Mouse (Mus musculus): ENCODE data around the gene Llgl1.

Gene Llgl1

DNA sequence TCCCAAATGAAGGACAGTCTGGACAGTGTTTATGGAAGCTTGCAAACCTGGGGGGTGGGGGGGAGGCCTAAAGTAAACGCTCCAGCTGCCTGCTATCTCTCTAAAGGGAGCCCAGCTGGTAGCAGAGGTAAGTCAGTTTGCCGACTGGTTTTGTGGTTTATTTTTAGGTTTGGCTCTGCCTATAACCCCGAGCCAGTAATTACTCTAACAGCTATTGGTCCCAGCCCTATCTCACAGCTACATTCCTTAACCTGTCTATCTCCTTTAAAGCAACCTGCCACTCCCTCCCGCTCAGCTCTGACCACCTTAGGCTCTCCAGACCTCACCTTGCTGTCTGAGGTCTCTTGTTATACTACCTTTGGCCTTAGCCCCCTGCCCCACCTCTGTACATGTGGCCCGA lies 19.7 kb downstream of the Llgl1 start:
- in situ Hi-C loops (cut with MboI, MseI) = no loop called here

DNA sequence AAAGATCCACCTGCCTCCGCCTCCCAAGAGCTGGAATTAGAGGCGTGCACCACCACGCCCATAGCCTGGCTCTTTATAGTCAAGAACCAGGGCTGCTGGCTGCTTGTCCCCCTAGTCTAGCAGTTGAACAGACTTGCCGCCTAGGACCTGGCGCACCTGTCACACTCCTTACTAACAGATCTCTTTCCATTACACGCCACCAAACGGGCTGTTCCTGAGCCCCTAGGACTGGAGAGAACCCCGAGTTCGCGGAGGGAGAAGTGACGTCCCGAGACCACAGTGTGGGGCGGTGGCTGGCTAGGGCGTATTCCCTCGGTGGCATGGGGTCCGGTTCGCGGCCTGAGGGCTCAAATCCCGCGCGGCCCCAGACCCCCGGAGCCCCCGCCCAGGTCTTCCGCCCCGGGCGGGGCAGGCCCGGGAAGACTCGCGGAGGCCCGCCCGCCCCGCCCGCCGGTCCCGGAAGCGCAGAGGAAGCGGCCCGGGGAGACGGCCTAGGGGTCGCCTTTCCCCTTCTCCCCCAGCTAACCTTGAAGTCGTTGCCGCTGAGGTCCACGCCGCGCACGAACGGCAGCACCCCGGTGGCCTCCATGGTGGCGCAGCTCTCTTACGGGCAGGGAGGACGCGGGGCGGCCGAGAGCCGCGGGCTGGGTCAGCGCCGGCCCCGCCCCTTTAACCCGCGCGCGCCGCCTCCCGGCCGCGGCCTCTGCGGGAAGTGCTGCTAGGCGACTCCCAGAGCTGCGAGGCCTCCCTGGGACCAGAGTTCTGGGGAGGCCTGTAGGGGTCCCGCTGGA lies 27.3 kb downstream of the Llgl1 start, which contains the start of gene Flii:
Flii (minus strand) TSS at position 663 of the 791 bp plus-strand sequence.
- in situ Hi-C loops (cut with MboI, MseI) = no loop called here

DNA sequence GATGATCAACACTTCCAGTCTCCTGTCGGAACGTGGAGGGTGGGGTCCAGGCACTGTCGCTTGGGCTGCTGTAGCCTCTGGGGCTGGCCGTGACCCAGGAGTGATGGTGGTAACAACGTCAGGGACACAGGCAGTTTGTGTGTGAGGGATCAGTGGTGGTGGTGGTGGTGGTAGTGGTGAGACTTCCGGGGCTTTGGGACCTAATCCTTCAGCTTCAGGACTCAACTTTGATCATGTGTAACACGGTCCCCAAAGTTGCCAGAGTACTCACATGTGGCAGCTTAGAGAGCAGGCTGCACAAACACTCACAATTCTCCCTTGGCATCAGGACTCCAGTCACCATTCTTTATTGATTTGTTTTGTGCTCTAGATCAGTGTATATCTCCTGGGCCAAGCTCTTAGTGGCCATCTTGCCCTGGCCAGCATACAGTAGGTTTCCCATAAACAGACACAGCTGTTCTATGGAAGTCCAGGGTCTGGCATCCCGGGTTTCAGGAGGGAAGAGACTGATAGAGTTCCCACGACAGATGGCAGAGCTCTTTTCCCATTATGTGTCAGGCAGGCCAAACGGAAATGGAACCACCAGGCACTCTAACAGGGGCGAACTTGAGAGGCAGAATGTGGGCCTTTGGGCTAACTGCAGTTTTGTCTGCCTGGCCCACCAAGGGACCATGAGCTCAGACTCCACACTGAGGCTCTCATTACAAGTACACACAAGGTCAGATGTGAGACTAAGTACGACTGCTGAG lies 28.0 kb downstream of the Llgl1 start:
- in situ Hi-C loops (cut with MboI, MseI) = no loop called here

DNA sequence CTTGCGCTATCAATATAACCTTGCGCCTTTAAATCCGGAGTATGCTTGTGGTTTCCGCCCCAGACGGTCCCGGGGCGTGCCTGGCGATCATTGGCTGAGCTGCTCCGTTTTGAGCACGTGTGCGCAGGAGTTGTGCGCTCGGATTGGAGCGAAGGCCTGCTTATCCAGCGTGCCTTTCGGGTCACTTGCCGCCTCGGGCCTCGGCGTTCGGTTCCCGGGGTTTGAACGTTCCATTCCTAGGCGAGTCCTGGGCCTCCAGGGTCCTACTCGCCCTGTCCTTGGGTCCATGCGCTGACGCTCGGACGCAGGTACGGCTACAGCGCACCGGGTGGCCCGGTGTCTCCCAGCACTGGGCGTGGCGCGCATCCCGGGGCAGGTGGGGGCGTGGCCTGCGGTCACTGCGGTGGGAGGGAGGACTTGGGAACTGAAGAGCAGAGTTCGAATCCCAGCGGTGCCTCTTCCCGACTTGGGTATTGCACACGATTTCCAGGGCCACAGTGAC lies 28.8 kb downstream of the Llgl1 start, which contains the start of gene Mief2:
Mief2 (plus strand) TSS at position 139 of the 502 bp plus-strand sequence.
- in situ Hi-C loops (cut with MboI, MseI) = no loop called here

DNA sequence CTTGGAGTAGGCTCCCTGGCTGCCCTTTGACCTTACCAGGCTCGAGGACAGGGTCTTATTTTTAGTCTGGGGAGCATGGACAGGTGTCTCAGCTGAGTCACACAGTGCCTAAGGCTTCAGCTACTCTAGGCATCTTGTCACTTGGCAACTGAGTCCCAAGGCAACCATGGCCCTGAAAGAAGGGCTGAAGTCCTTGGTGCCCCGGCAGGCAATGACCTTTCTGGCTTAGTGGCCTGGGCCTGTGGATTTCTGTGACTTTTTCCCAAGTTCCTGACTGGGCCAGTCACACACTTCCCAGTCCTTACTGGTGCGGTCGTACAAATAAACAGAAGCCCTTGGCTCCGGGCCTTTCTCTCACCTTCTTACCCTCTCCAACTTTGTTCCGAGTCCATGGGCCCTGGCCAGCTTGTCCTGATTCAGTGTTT lies 29.7 kb downstream of the Llgl1 start:
- in situ Hi-C loops (cut with MboI, MseI) = no loop called here

DNA sequence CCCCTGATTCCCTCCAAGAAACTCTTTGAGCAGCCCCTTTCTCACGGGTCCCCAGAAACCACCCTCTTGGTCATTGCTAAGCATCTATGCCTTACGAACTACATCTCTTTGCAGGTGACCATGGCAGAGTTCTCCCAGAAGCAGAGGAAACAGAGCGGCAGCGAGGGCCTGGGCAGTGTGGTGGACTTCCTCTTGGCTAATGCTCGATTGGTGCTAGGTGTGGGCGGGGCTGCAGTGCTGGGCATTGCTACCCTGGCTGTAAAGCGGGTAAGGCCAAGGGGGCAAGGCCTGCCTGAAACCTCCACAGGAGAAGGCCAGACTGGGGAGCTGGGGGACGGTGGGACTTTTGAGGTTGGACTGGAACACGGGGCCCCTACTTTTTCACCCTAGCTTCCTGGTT lies 30.6 kb downstream of the Llgl1 start:
- in situ Hi-C loops (cut with MboI, MseI) = no loop called here

DNA sequence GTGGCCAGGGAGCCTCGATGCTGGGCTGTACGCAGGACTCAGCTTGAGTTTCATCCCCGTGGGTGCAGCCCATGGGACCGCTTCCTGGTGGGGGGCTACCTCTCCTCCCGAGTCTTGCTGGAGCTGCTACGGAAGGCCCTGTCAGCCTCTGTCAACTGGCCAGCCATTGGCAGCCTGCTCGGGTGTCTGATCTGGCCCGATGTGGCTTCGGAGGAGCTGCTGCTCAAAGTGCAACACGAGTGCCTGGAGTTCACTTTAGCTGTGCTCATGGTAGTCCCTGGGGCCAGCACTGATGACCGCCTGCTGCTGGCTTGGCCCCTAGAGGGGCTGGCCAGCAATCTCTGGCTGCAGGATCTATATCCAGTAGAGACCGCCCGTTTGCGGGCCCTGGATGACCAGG lies 31.7 kb downstream of the Llgl1 start:
- in situ Hi-C loops (cut with MboI, MseI) = no loop called here

DNA sequence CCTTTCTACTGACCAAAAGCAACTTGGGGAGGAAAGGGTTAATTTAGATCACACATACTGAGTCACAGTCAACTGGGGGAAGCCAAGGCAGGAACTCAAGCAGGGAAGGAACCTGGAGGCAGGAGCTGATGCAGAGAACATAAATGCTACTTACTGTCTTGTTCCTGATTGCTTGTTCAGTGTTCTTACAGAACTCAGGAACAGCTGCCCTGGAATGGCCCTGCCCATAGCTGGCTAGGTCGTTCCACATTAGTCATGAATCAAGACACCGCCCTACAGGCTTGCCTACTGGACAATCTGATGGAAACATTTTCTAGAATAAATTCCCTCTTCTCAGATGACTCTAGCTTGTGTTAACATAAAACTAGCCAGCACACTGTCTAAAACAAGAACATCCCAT lies 34.7 kb downstream of the Llgl1 start:
- in situ Hi-C loops (cut with MboI, MseI) = no loop called here

DNA sequence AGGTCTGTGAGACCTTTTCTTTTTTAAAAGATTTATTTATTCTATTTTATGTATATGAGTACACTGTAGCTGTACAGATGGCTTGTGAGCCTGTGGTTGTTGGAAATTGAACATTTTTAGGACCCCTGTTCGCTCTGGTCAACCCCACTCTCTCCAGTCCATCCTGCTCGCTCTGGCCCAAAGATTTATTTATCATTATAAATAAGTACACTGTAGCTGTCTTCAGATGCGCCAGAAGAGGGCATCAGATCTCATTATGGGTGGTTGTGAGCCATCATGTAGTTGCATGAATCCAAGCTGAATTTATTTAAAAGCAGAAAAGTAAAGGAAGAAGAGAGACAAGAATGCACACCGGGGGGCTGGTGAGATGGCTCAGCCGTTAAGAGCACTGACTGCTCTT lies 35.7 kb downstream of the Llgl1 start:
- in situ Hi-C loops (cut with MboI, MseI) = no loop called here

DNA sequence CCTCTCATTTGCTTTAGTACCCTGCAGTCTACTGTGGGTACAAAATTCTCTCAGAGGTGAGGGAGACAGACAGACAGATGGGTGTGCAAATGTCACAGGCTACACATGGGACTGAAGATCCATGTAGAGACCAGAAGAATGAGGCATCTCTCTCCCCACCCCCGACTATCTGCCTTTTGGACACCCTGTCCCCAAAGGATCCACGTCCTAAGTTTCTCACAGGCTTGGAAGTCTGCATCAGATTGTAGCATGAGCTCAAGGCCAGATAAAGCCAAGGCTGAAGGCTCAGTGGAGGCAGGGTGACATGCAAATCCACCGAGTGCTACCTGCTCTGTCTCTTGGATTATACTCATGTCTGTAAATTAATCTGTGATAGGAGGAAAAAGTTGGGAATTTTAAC lies 37.0 kb downstream of the Llgl1 start:
- in situ Hi-C loops (cut with MboI, MseI) = no loop called here

DNA sequence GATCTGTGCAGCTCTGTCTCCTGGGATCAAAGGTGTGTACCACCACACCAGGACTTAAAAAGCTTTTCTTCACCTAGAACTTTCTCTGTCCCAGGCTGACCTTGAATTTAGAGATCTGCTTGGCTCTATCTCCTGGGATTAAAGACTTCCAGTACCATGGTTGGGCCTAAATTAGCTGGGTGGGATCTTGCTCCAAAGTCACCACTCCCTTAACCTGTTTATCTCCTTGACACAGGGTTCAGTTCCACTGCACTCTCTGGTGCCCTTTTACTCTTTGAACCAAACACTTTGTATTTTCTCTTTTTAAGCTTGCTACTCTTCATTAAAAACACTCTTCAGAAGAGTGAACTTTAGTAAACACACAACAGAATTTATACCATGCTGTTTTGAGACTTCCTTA lies 37.9 kb downstream of the Llgl1 start:
- in situ Hi-C loops (cut with MboI, MseI) = no loop called here

DNA sequence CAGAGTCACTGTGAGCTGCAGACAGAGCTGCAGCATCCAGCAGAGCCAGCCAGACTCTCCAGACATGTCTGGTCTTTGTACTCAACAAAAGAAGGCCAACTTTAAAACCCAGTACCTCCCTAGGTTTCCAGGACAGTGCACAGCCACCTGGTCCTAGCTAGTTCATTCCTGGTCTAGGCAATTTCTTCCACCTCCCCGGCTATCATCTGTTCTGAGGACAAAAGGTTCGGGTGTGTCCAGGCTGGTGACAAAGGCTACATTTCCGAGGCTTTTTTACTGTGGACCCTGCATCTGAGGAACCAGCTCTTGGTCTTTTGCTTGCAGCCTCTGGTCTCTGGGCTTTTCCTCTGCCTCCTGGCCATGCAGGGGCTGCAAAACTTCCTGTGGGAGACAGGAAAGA lies 40.8 kb downstream of the Llgl1 start:
- in situ Hi-C loops (cut with MboI, MseI) = no loop called here

DNA sequence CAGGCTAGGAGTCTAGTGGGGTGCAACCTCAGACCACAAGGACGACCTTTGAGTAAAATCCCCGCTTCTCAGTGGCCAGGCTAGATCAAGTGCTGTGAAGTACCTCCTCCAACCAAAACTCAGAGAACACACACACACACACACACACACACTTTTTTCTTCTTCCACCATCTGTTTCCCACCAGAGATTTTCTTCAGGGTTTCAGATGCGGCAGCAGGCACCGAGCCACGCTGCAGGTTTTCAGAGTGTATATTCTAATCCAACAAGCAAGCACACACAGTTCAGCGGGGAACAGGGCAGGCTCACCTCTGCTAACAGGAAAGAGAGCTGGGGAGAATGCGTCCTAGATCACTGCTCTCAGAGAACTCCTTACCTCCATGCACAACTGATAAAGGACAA lies 56.0 kb downstream of the Llgl1 start:
- in situ Hi-C loops (cut with MboI, MseI) = no loop called here

DNA sequence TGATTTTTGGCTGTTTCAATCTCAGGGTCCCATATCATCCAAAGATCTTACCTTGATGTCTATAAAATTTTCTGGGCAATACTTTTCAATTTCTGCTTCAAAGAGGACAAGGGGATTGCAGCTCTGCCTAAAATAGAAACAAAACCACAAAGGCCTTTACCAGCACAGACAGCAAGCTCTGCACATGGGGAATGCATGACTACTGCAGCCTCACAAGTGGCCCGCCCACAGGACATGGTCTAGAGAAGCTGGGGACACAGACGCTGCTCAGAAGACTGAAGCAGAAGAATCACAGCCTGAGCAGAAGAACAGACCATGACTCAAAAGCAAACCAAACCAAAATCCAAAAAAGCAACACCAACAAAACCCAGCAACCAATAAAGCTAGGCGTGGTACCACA lies 62.2 kb downstream of the Llgl1 start:
- in situ Hi-C loops (cut with MboI, MseI) = no loop called here
